Mouse (Mus musculus) ovary, adult 18-20 months (tissue): ENCODE data around the gene Cc2d2a.
A peak's percentile ranks its signal among the peaks of the same experiment; 100 is the strongest.

Experiments
- DNase-seq: peaks from one replicate; pipeline ENCODE4 v3.0.0; 2022; ENCODE audit warnings: low spot score, mixed read lengths

Cc2d2a gene

GRCm38 (mm10) chr5:43728375-43729165 is 66.4 kb downstream of the Cc2d2a start:
- DNase-seq: no peak

GRCm38 (mm10) chr5:43732381-43732780 is 70.2 kb downstream of the Cc2d2a start:
- DNase-seq: no peak

- no peak for DNase-seq
Observed at GRCm38 (mm10) chr5:43744187-43744586, 82.0 kb downstream of the Cc2d2a start.

GRCm38 (mm10) chr5:43745156-43745555 is 83.0 kb downstream of the Cc2d2a start:
- no peak for DNase-seq

GRCm38 (mm10) chr5:43748039-43748438 is 85.9 kb downstream of the Cc2d2a start:
- DNase-seq: no peak

GRCm38 (mm10) chr5:43749092-43749491 is 86.9 kb downstream of the Cc2d2a start:
- DNase-seq: no peak

GRCm38 (mm10) chr5:43770618-43771354 is 108.6 kb downstream of the Cc2d2a start:
- DNase-seq: no peak

GRCm38 (mm10) chr5:43771555-43771954 is 109.4 kb downstream of the Cc2d2a start:
- no peak for DNase-seq

GRCm38 (mm10) chr5:43776407-43776806 is 114.3 kb downstream of the Cc2d2a start:
- no peak for DNase-seq

- DNase-seq: no peak
Observed at GRCm38 (mm10) chr5:43776993-43777392, 114.8 kb downstream of the Cc2d2a start.

GRCm38 (mm10) chr5:43778583-43778982 is 116.4 kb downstream of the Cc2d2a start:
- DNase-seq: no peak

- DNase-seq: peak; percentile 9
Observed at GRCm38 (mm10) chr5:43781423-43781976, 119.4 kb downstream of the Cc2d2a start.

- DNase-seq: peak; percentile 59
Observed at GRCm38 (mm10) chr5:43781977-43782930, 120.1 kb downstream of the Cc2d2a start.

- DNase-seq: no peak
Observed at GRCm38 (mm10) chr5:43783996-43784395, 121.8 kb downstream of the Cc2d2a start.

- DNase-seq: no peak
Observed at GRCm38 (mm10) chr5:43786607-43787006, 124.5 kb downstream of the Cc2d2a start.

- DNase-seq: no peak
Observed at GRCm38 (mm10) chr5:43787976-43788752, 126.0 kb downstream of the Cc2d2a start.
